Comparison of ENCODE assay signal across 31 mouse cellular contexts in genomic region chr11:50374286-50375015, GRCm38 (mm10). TPM values are rescaled to one million over a fixed set of nuclear protein-coding genes. Genes with fewer than 3 reads are reported as not detected.
DNase-seq lines count a peak whose midpoint lies in the region; ATAC-seq lines count a peak whose summit lies in the region.
"Had no signal": no experiment of that assay in that cellular context is flagged by ENCODE, and none has a peak within 500 bp of the region (broad histone marks: within the 10 kb centered on the region; RNA-seq: fewer than 3 reads in every experiment).

No protein-coding gene starts in this region.

- no peak overlapping the region for H3K9ac ChIP-seq in midbrain, embryonic 11.5 days (ENCODE audit: low read length)
- no peak overlapping the region for H3K9ac ChIP-seq in midbrain, embryonic 15.5 days
- H3K9ac ChIP-seq: embryonic facial prominence, embryonic 12.5 days; embryonic facial prominence, embryonic 15.5 days; forebrain, embryonic 12.5 days; forebrain, embryonic 15.5 days; heart, embryonic 12.5 days; heart, embryonic 15.5 days; hindbrain, embryonic 12.5 days; hindbrain, embryonic 15.5 days had no signal

- no peak overlapping the region for H3K27ac ChIP-seq in midbrain, embryonic 11.5 days (ENCODE audit: low read depth, low read length)
- H3K27ac ChIP-seq in midbrain, embryonic 15.5 days = no peak overlapping the region
- H3K27ac ChIP-seq: embryonic facial prominence, embryonic 12.5 days; embryonic facial prominence, embryonic 15.5 days; forebrain, embryonic 12.5 days; forebrain, embryonic 15.5 days; heart, embryonic 15.5 days; hindbrain, embryonic 12.5 days; hindbrain, embryonic 15.5 days had no signal

- no peak overlapping the region for H3K4me2 ChIP-seq in midbrain, embryonic 11.5 days
- no peak overlapping the region for H3K4me2 ChIP-seq in midbrain, embryonic 15.5 days
- H3K4me2 ChIP-seq: embryonic facial prominence, embryonic 12.5 days; embryonic facial prominence, embryonic 15.5 days; forebrain, embryonic 12.5 days; forebrain, embryonic 15.5 days; heart, embryonic 12.5 days; heart, embryonic 15.5 days; hindbrain, embryonic 12.5 days; hindbrain, embryonic 15.5 days had no signal

- peak; percentile 87 for DNase-seq in heart, adult 11 months
- no peak for DNase-seq in heart, postnatal 25 days (ENCODE audit: low spot score)
- peak; percentile 86 for DNase-seq in midbrain, embryonic 11.5 days (ENCODE audit: low spot score, missing footprints)
- DNase-seq in right cerebral cortex, postnatal 10 days (ENCODE audit: low spot score in 2 of 2) = peak; percentile 24 to 28
- DNase-seq in right cerebral cortex, adult 18-20 months = no peak
- peak; percentile 40 for DNase-seq in testis, postnatal 10 days (ENCODE audit: low spot score)
- DNase-seq in embryo, embryonic 10 days (ENCODE audit: low spot score) = no peak
- DNase-seq: adrenal gland, postnatal 14 days; cerebellum, adult 11 months; cerebellum, adult 8-10 months; cerebellum, postnatal 14 days; gastrocnemius, postnatal 10 days; gastrocnemius, postnatal 36 days; heart, postnatal 10 days had no signal

- H3K4me1 ChIP-seq in midbrain, embryonic 11.5 days (ENCODE audit: control insufficient read depth, insufficient read depth, low read length) = peaks cover 26% of the 10 kb centered on the region
- peaks cover 33% of the 10 kb centered on the region for H3K4me1 ChIP-seq in midbrain, embryonic 15.5 days

- peaks cover 12% of the 10 kb centered on the region for H3K27me3 ChIP-seq in midbrain, embryonic 11.5 days (ENCODE audit: control insufficient read depth, insufficient read depth, low read length)
- H3K27me3 ChIP-seq in midbrain, embryonic 15.5 days (replicated peaks) = no peaks in the 10 kb centered on the region
- H3K27me3 ChIP-seq: embryonic facial prominence, embryonic 12.5 days; embryonic facial prominence, embryonic 15.5 days; forebrain, embryonic 12.5 days; forebrain, embryonic 15.5 days; heart, embryonic 12.5 days; heart, embryonic 15.5 days; hindbrain, embryonic 12.5 days; hindbrain, embryonic 15.5 days had no signal

- WGBS in midbrain, embryonic 11.5 days = 69% methylated on average over 13 of the region's 13 CpGs
- 72% methylated on average over 13 of the region's 13 CpGs for WGBS in midbrain, embryonic 15.5 days

- intact Hi-C loops in heart, postnatal 25 days (cut with DNase I) = no loop called here

- no peak overlapping the region for H3K4me3 ChIP-seq in midbrain, embryonic 11.5 days (ENCODE audit: low read depth, low read length)
- H3K4me3 ChIP-seq in midbrain, embryonic 15.5 days = no peak overlapping the region
- H3K4me3 ChIP-seq: embryonic facial prominence, embryonic 12.5 days; embryonic facial prominence, embryonic 15.5 days; forebrain, embryonic 12.5 days; forebrain, embryonic 15.5 days; heart, embryonic 12.5 days; heart, embryonic 15.5 days; hindbrain, embryonic 12.5 days; hindbrain, embryonic 15.5 days had no signal

- H3K9me3 ChIP-seq in midbrain, embryonic 11.5 days (ENCODE audit: control insufficient read depth, low read length) = no peaks in the 10 kb centered on the region
- no peaks in the 10 kb centered on the region for H3K9me3 ChIP-seq in midbrain, embryonic 15.5 days
- H3K9me3 ChIP-seq: embryonic facial prominence, embryonic 12.5 days; embryonic facial prominence, embryonic 15.5 days; forebrain, embryonic 12.5 days; forebrain, embryonic 15.5 days; heart, embryonic 12.5 days; heart, embryonic 15.5 days; hindbrain, embryonic 12.5 days; hindbrain, embryonic 15.5 days had no signal

- H3K36me3 ChIP-seq in midbrain, embryonic 11.5 days (ENCODE audit: control insufficient read depth, insufficient read depth, low read length) = peaks cover under 1% of the 10 kb centered on the region; the same call in 1 of the 2 replicates
- H3K36me3 ChIP-seq in midbrain, embryonic 15.5 days (replicated peaks) = 0 out of 2 replicates have a peak, but pooled peaks cover 2% of the 10 kb centered on the region

- ATAC-seq in midbrain, embryonic 11.5 days (ENCODE audit: low FRiP score) = no peak
- no peak for ATAC-seq in midbrain, embryonic 15.5 days (replicated peaks)
- ATAC-seq: CD4-positive, CD25-positive, alpha-beta regulatory T cell, adult 4 months; forebrain, embryonic 15.5 days had no signal

RNA-seq across cellular contexts. Expression of gene Hnrnph1, which starts 2.3 kb away (rescaled TPM):
- total RNA-seq in heart, postnatal 25 days (2021) = 100 to 1,000 TPM; 102 to 128 TPM
- polyA plus RNA-seq in midbrain, embryonic 11.5 days (2014; fragmentation: Nextera tagmentation; extraction: Ambion mirVana) = 848 and 902 TPM in 2 replicates
- polyA plus RNA-seq in midbrain, embryonic 15.5 days (2015; fragmentation: Nextera tagmentation; extraction: Ambion mirVana) = 509 and 525 TPM in 2 replicates

RNA-seq across cellular contexts. Expression of gene Cby3, which starts 20.2 kb away (rescaled TPM):
- total RNA-seq in heart, postnatal 25 days (2021) = not detected
- not detected in 2 replicates for polyA plus RNA-seq in midbrain, embryonic 11.5 days (2014; fragmentation: Nextera tagmentation; extraction: Ambion mirVana)
- polyA plus RNA-seq in midbrain, embryonic 15.5 days (2015; fragmentation: Nextera tagmentation; extraction: Ambion mirVana) = 1.2 and 1.6 TPM in 2 replicates
- total RNA-seq: adrenal gland, adult 2 months; adrenal gland, postnatal 14 days; adrenal gland, postnatal 4 days; gastrocnemius, adult 18-20 months; gastrocnemius, postnatal 10 days; gastrocnemius, postnatal 36 days; granulocyte monocyte progenitor cell, adult 5-6 weeks; heart, adult 8-10 months; heart, postnatal 10 days; hematopoietic stem cell, adult 5-6 weeks had no signal
- polyA plus RNA-seq: adrenal gland, adult 2 months; C2C12; CD4-positive, CD25-positive, alpha-beta regulatory T cell, adult 4 months; forebrain, embryonic 12.5 days had no signal

RNA-seq across cellular contexts. Expression of gene Canx, which starts 49.0 kb away (rescaled TPM):
- 100 to 1,000 TPM; 266 to 295 TPM for total RNA-seq in heart, postnatal 25 days (2021)
- polyA plus RNA-seq in midbrain, embryonic 11.5 days (2014; fragmentation: Nextera tagmentation; extraction: Ambion mirVana) = 237 and 254 TPM in 2 replicates
- 258 and 266 TPM in 2 replicates for polyA plus RNA-seq in midbrain, embryonic 15.5 days (2015; fragmentation: Nextera tagmentation; extraction: Ambion mirVana)

RNA-seq across cellular contexts. Expression of gene Rufy1, which starts 56.5 kb away (rescaled TPM):
- 10 to 100 TPM; 27.6 to 29.5 TPM for total RNA-seq in heart, postnatal 25 days (2021)
- polyA plus RNA-seq in midbrain, embryonic 11.5 days (2014; fragmentation: Nextera tagmentation; extraction: Ambion mirVana) = 24.7 and 27.3 TPM in 2 replicates
- 28.1 and 29.5 TPM in 2 replicates for polyA plus RNA-seq in midbrain, embryonic 15.5 days (2015; fragmentation: Nextera tagmentation; extraction: Ambion mirVana)

Comparison
In these comparisons a context has a peak if more than half of its experiments do, and no peak if none do; other contexts are left out.
1. DNase-seq: peak in heart, adult 11 months (single experiment), midbrain, embryonic 11.5 days (single experiment), right cerebral cortex, postnatal 10 days (2 of 2) and testis, postnatal 10 days (single experiment); none in heart, postnatal 25 days (single experiment), right cerebral cortex, adult 18-20 months (single experiment) and embryo, embryonic 10 days (single experiment).